ENCODE assay signal across 26 mouse cellular contexts in the genomic region with DNA sequence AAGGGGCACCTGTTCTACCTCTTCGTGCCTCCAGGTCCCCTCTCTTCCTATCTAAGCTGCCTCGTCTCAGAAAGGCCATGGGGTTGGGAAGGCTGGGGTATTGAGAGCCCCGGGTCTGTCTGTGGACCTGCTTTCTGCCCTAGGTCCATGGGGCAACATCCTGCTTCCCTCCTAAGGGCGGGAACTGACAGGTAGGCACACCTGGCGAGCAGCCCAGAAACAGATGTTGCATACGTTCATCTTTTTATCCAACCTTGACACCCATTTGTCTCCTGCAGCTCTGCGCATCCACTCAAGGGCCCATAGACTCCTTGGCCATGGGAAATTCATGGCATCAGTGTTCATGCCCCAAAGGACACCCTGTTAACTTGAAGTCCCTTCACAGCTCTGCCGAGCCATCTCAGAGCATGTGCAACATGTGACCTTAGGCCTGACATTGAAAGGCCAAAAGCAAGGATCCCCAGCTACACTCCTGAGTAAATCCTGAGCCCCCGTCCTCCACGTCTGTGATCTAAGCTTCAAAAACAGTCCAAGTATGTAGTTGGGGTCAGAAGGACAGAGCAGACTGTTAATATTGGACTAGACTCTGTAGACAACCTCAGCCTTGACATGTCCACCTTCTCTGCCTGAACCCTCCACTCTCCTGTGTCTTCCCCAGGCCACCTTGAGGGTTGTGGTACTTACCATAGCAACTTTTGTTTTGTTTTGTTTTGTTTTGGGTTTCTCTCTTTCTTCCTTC. TPM values are rescaled to one million over a fixed set of nuclear protein-coding genes. Genes with fewer than 3 reads are reported as not detected.
DNase-seq lines count a peak whose midpoint lies in the region; ATAC-seq and TF ChIP-seq lines count a peak whose summit lies in the region.
"Had no signal": no experiment of that assay in that cellular context is flagged by ENCODE, and none has a peak within 500 bp of the region (broad histone marks: within the 10 kb centered on the region; RNA-seq: fewer than 3 reads in every experiment).

No protein-coding gene starts in this region.

- no peaks in the 10 kb centered on the region for H3K36me3 ChIP-seq in kidney, embryonic 14.5 days (ENCODE audit: control insufficient read depth, insufficient read depth, low read length)
- no peaks in the 10 kb centered on the region for H3K36me3 ChIP-seq in stomach, postnatal 0 days (ENCODE audit: control insufficient read depth, insufficient read depth, low read length)
- H3K36me3 ChIP-seq in midbrain, embryonic 14.5 days (ENCODE audit: control insufficient read depth, insufficient read depth, low read length): no peaks in the 10 kb centered on the region
- no peaks in the 10 kb centered on the region for H3K36me3 ChIP-seq in limb, embryonic 10.5 days
- H3K36me3 ChIP-seq: embryonic facial prominence, embryonic 12.5 days; G1E; heart, embryonic 12.5 days; hindbrain, embryonic 10.5 days had no signal

- H3K27me3 ChIP-seq in kidney, embryonic 14.5 days (ENCODE audit: control insufficient read depth, insufficient read depth, low read length): no peaks in the 10 kb centered on the region
- no peaks in the 10 kb centered on the region for H3K27me3 ChIP-seq in stomach, postnatal 0 days (ENCODE audit: control insufficient read depth, insufficient read depth, low read length)
- H3K27me3 ChIP-seq in midbrain, embryonic 14.5 days (ENCODE audit: control insufficient read depth, insufficient read depth, low read length): no peaks in the 10 kb centered on the region
- no peaks in the 10 kb centered on the region for H3K27me3 ChIP-seq in limb, embryonic 10.5 days (ENCODE audit: low read depth, poor library complexity, severe bottlenecking)
- H3K27me3 ChIP-seq: embryonic facial prominence, embryonic 12.5 days; forebrain, embryonic 13.5 days; heart, embryonic 12.5 days had no signal

- peak; percentile 57 for DNase-seq in kidney, adult 11 months
- DNase-seq in kidney, adult 9 months: peak; percentile 74
- DNase-seq in kidney, postnatal 10 days: peak; percentile 48
- DNase-seq in stomach, postnatal 0 days (ENCODE audit: low spot score): no peak
- no peak for DNase-seq in midbrain, embryonic 14.5 days
- DNase-seq in limb, embryonic 10.5 days (ENCODE audit: low spot score): no peak
- DNase-seq: adrenal gland, adult 8-10 months; adrenal gland, postnatal 36 days; B cell, adult 2 months; cerebellum, adult 2 months; cerebellum, postnatal 14 days; forebrain, postnatal 0 days had no signal

- H3K27ac ChIP-seq in kidney, embryonic 14.5 days (ENCODE audit: low read depth, low read length): no peak overlapping the region
- H3K27ac ChIP-seq in stomach, postnatal 0 days (replicated peaks): peak overlapping the region; percentile 82
- H3K27ac ChIP-seq in midbrain, embryonic 14.5 days (replicated peaks; ENCODE audit: low read depth, low read length): no peak overlapping the region
- no peak overlapping the region for H3K27ac ChIP-seq in limb, embryonic 10.5 days
- H3K27ac ChIP-seq: embryonic facial prominence, embryonic 12.5 days; forebrain, embryonic 13.5 days had no signal

- no peak overlapping the region for H3K4me3 ChIP-seq in kidney, embryonic 14.5 days (ENCODE audit: low read length)
- no peak overlapping the region for H3K4me3 ChIP-seq in stomach, postnatal 0 days (ENCODE audit: low read depth, low read length)
- H3K4me3 ChIP-seq in midbrain, embryonic 14.5 days (replicated peaks; ENCODE audit: low read depth, low read length): no peak overlapping the region
- no peak overlapping the region for H3K4me3 ChIP-seq in limb, embryonic 10.5 days
- H3K4me3 ChIP-seq: embryonic facial prominence, embryonic 12.5 days; forebrain, embryonic 13.5 days; heart, embryonic 12.5 days; hindbrain, embryonic 10.5 days had no signal

- WGBS in kidney, embryonic 14.5 days: 83% methylated on average over 10 of the region's 10 CpGs
- 75% methylated on average over 10 of the region's 10 CpGs for WGBS in stomach, postnatal 0 days
- 91% methylated on average over 10 of the region's 10 CpGs for WGBS in midbrain, embryonic 14.5 days
- 86% methylated on average over 10 of the region's 10 CpGs for WGBS in limb, embryonic 10.5 days

- H3K4me1 ChIP-seq in kidney, embryonic 14.5 days (ENCODE audit: control insufficient read depth, insufficient read depth, low read length): 0 out of 2 replicates have a peak, but pooled peaks cover 6% of the 10 kb centered on the region
- peaks cover 4% of the 10 kb centered on the region; the same call in 1 of the 2 replicates for H3K4me1 ChIP-seq in stomach, postnatal 0 days (replicated peaks; ENCODE audit: control insufficient read depth, insufficient read depth)
- peaks cover 10% of the 10 kb centered on the region for H3K4me1 ChIP-seq in midbrain, embryonic 14.5 days (ENCODE audit: control insufficient read depth, insufficient read depth, low read length)
- H3K4me1 ChIP-seq in limb, embryonic 10.5 days: peaks cover 23% of the 10 kb centered on the region

- no peak for TF ChIP-seq EP300 in stomach, postnatal 0 days (optimal IDR thresholded peaks at IDR 0.05)

- H3K9me3 ChIP-seq in kidney, embryonic 14.5 days (ENCODE audit: control insufficient read depth, low read length): no peaks in the 10 kb centered on the region
- no peaks in the 10 kb centered on the region for H3K9me3 ChIP-seq in stomach, postnatal 0 days (ENCODE audit: control insufficient read depth, low read length)
- H3K9me3 ChIP-seq in midbrain, embryonic 14.5 days (ENCODE audit: control insufficient read depth, low read length): no peaks in the 10 kb centered on the region
- no peaks in the 10 kb centered on the region for H3K9me3 ChIP-seq in limb, embryonic 10.5 days (replicated peaks)
- H3K9me3 ChIP-seq: embryonic facial prominence, embryonic 12.5 days; forebrain, embryonic 13.5 days; G1E; heart, embryonic 12.5 days; hindbrain, embryonic 10.5 days had no signal

- TF ChIP-seq CTCF in stomach, postnatal 0 days (IDR thresholded peaks at IDR 0.05; ENCODE audit: low read depth): no peak

- no peak overlapping the region for H3K9ac ChIP-seq in kidney, embryonic 14.5 days (ENCODE audit: low read depth, low read length)
- H3K9ac ChIP-seq in stomach, postnatal 0 days (ENCODE audit: low read length): no peak overlapping the region
- H3K9ac ChIP-seq in midbrain, embryonic 14.5 days (replicated peaks; ENCODE audit: low read length): no peak overlapping the region
- H3K9ac ChIP-seq: embryonic facial prominence, embryonic 12.5 days; forebrain, embryonic 13.5 days; forebrain, postnatal 0 days; heart, embryonic 12.5 days had no signal

- H3K4me2 ChIP-seq in kidney, embryonic 14.5 days (replicated peaks; ENCODE audit: low read depth, low read length): no peak overlapping the region
- no peak overlapping the region for H3K4me2 ChIP-seq in stomach, postnatal 0 days (replicated peaks; ENCODE audit: low read depth)
- H3K4me2 ChIP-seq in midbrain, embryonic 14.5 days (ENCODE audit: low read length): no peak overlapping the region
- H3K4me2 ChIP-seq: embryonic facial prominence, embryonic 12.5 days; forebrain, embryonic 13.5 days; heart, embryonic 12.5 days had no signal

- ATAC-seq in kidney, embryonic 14.5 days (ENCODE audit: low FRiP score, low TSS enrichment): no peak
- ATAC-seq in stomach, postnatal 0 days (ENCODE audit: low FRiP score, low TSS enrichment): no peak
- ATAC-seq in midbrain, embryonic 14.5 days (ENCODE audit: low FRiP score, low TSS enrichment): no peak
- ATAC-seq in erythroblast, adult 5-6 weeks (replicated peaks; ENCODE audit: low FRiP score, poor library complexity, severe bottlenecking): no peak
- ATAC-seq: CD4-positive, CD25-positive, alpha-beta regulatory T cell, adult 4 months; forebrain, embryonic 13.5 days; forebrain, postnatal 0 days had no signal

RNA-seq across cellular contexts. Expression of a gene that starts 6.1 kb away (rescaled TPM):
- polyA plus RNA-seq in kidney, embryonic 14.5 days (2014; fragmentation: Nextera tagmentation; extraction: Ambion mirVana): 3.5 and 6.0 TPM in 2 replicates
- 2.7 TPM in 2 replicates for polyA plus RNA-seq in stomach, postnatal 0 days (2015; fragmentation: Nextera tagmentation; extraction: Ambion mirVana)
- polyA plus RNA-seq in midbrain, embryonic 14.5 days (2014; fragmentation: Nextera tagmentation; extraction: Ambion mirVana): 0.28 TPM in 1 of 2 replicates, not detected in the other
- polyA plus RNA-seq in limb, embryonic 10.5 days (2016; fragmentation: Nextera tagmentation; extraction: Ambion mirVana): 0.54 and 0.67 TPM in 2 replicates
- total RNA-seq in erythroblast, adult 5-6 weeks (2015; ENCODE audit: low replicate concordance): not detected in 2 replicates
- total RNA-seq in erythroblast, adult 5-6 weeks (2017; ENCODE audit: low replicate concordance): not detected in 2 replicates
- total RNA-seq: common myeloid progenitor, adult 5-6 weeks; forebrain, postnatal 0 days; gastrocnemius, adult 18-20 months; gastrocnemius, postnatal 25 days; granulocyte monocyte progenitor cell, adult 5-6 weeks; heart, postnatal 25 days had no signal
- polyA plus RNA-seq: forebrain, embryonic 13.5 days; G1E had no signal

RNA-seq across cellular contexts. Expression of a gene that starts 39.4 kb away (rescaled TPM):
- polyA plus RNA-seq in kidney, embryonic 14.5 days (2014; fragmentation: Nextera tagmentation; extraction: Ambion mirVana): 2.3 and 2.8 TPM in 2 replicates
- 2.2 and 3.3 TPM in 2 replicates for polyA plus RNA-seq in stomach, postnatal 0 days (2015; fragmentation: Nextera tagmentation; extraction: Ambion mirVana)
- polyA plus RNA-seq in midbrain, embryonic 14.5 days (2014; fragmentation: Nextera tagmentation; extraction: Ambion mirVana): 1.4 and 2.4 TPM in 2 replicates
- 1.2 and 1.5 TPM in 2 replicates for polyA plus RNA-seq in limb, embryonic 10.5 days (2016; fragmentation: Nextera tagmentation; extraction: Ambion mirVana)
- 16.5 TPM in 1 of 2 replicates, not detected in the other for total RNA-seq in erythroblast, adult 5-6 weeks (2015; ENCODE audit: low replicate concordance)
- total RNA-seq in erythroblast, adult 5-6 weeks (2017; ENCODE audit: low replicate concordance): 2.3 and 2.9 TPM in 2 replicates
- total RNA-seq: forebrain, postnatal 0 days; gastrocnemius, adult 18-20 months; gastrocnemius, postnatal 25 days had no signal
- polyA plus RNA-seq: G1E had no signal

RNA-seq across cellular contexts. Expression of a gene that starts 44.5 kb away (rescaled TPM):
- polyA plus RNA-seq in kidney, embryonic 14.5 days (2014; fragmentation: Nextera tagmentation; extraction: Ambion mirVana): 30.2 and 47.3 TPM in 2 replicates
- 4.9 and 5.4 TPM in 2 replicates for polyA plus RNA-seq in stomach, postnatal 0 days (2015; fragmentation: Nextera tagmentation; extraction: Ambion mirVana)
- polyA plus RNA-seq in midbrain, embryonic 14.5 days (2014; fragmentation: Nextera tagmentation; extraction: Ambion mirVana): 26.1 and 32.8 TPM in 2 replicates
- polyA plus RNA-seq in limb, embryonic 10.5 days (2016; fragmentation: Nextera tagmentation; extraction: Ambion mirVana): 76.0 and 78.5 TPM in 2 replicates
- 5.2 and 7.7 TPM in 2 replicates for total RNA-seq in erythroblast, adult 5-6 weeks (2015; ENCODE audit: low replicate concordance)
- total RNA-seq in erythroblast, adult 5-6 weeks (2017; ENCODE audit: low replicate concordance): 11.6 and 16.0 TPM in 2 replicates

RNA-seq across cellular contexts. Expression of a gene that starts 51.7 kb away (rescaled TPM):
- 0.76 and 0.77 TPM in 2 replicates for polyA plus RNA-seq in kidney, embryonic 14.5 days (2014; fragmentation: Nextera tagmentation; extraction: Ambion mirVana)
- 0.21 and 0.48 TPM in 2 replicates for polyA plus RNA-seq in stomach, postnatal 0 days (2015; fragmentation: Nextera tagmentation; extraction: Ambion mirVana)
- polyA plus RNA-seq in midbrain, embryonic 14.5 days (2014; fragmentation: Nextera tagmentation; extraction: Ambion mirVana): 0.47 and 0.49 TPM in 2 replicates
- polyA plus RNA-seq in limb, embryonic 10.5 days (2016; fragmentation: Nextera tagmentation; extraction: Ambion mirVana): 0.60 and 0.61 TPM in 2 replicates
- total RNA-seq in erythroblast, adult 5-6 weeks (2015; ENCODE audit: low replicate concordance): 5.2 TPM in 1 of 2 replicates, not detected in the other
- total RNA-seq in erythroblast, adult 5-6 weeks (2017; ENCODE audit: low replicate concordance): 5.5 TPM in 1 of 2 replicates, not detected in the other
- total RNA-seq: common myeloid progenitor, adult 5-6 weeks; heart, adult 8-10 months had no signal

Comparison
In these comparisons a context has a peak if more than half of its experiments do, and no peak if none do; other contexts are left out.
1. DNase-seq: peak in kidney, adult 11 months (single experiment), kidney, adult 9 months (single experiment) and kidney, postnatal 10 days (single experiment); none in stomach, postnatal 0 days (single experiment), midbrain, embryonic 14.5 days (single experiment) and limb, embryonic 10.5 days (single experiment).